Mouse (Mus musculus): ENCODE results near the gene Stard3nl.

DNA sequence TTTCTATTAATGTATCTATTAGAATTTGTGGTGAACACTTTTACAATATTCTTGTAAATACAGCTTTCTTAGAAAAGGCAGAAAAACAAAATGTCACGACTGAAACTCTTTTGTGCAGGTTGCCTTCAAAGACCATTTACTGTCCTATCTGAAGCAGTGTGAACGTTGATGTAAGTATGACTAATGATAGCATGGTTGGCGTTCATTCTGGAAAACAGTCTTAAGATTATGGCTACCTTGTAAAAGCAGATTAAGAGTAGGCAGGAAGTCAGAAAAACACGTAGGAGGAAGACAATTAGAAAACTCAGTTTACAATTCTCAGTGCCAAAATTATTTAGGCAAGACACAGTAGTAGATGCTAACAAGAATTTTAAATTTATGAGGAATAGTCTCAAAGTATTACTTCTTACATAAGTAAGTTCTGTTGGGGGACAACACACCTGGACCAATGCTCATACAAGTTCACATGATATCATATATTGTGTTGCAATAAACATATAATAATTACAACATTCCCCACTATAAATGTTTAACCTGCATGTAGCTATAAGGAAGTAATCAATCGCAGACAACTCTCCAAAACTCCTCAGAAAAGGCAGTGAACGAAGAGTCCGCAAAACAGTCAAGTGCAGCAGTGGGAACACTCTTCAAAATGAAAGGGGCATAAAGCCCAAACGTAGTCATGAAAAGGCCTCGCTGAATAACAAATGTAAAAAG lies 14.3 kb downstream of the Stard3nl start:
- TF ChIP-seq POLR2A (IDR thresholded peaks at IDR 0.05; ENCODE audit: borderline replicate concordance, low read depth, low read length) = no peak
- no peak for TF ChIP-seq CTCF (IDR thresholded peaks at IDR 0.05; ENCODE audit: low read depth, low read length)

Data from bone marrow macrophage, adult 2 months (primary cell).